ENCODE assay signal across 19 mouse cellular contexts in genomic region chr17:83136267-83136666, GRCm38 (mm10).
A peak's percentile ranks its signal among the peaks of the same experiment; 100 is the strongest.
DNase-seq lines count a peak whose midpoint lies in the region; ATAC-seq lines count a peak whose summit lies in the region.
"Had no signal": no experiment of that assay in that cellular context is flagged by ENCODE, and none has a peak within 500 bp of the region (broad histone marks: within the 10 kb centered on the region; RNA-seq: fewer than 3 reads in every experiment).

No protein-coding gene starts in this region.

- H3K36me3 ChIP-seq in kidney, embryonic 15.5 days = no peaks in the 10 kb centered on the region
- no peaks in the 10 kb centered on the region for H3K36me3 ChIP-seq in midbrain, embryonic 12.5 days
- H3K36me3 ChIP-seq in midbrain, embryonic 16.5 days (ENCODE audit: control insufficient read depth, insufficient read depth, low read length) = no peaks in the 10 kb centered on the region
- H3K36me3 ChIP-seq in neural tube, embryonic 13.5 days = no peaks in the 10 kb centered on the region
- H3K36me3 ChIP-seq: embryonic facial prominence, embryonic 15.5 days; forebrain, embryonic 10.5 days; heart, embryonic 12.5 days had no signal

- peak overlapping the region; percentile 68 for H3K27ac ChIP-seq in kidney, embryonic 15.5 days
- H3K27ac ChIP-seq in midbrain, embryonic 12.5 days (replicated peaks) = no peak overlapping the region; the same call in 1 of the 2 replicates
- H3K27ac ChIP-seq in midbrain, embryonic 16.5 days (ENCODE audit: low read length) = no peak overlapping the region
- peak overlapping the region; percentile 6; the same call in 1 of the 2 replicates for H3K27ac ChIP-seq in neural tube, embryonic 13.5 days (replicated peaks)
- H3K27ac ChIP-seq: embryonic facial prominence, embryonic 15.5 days; forebrain, embryonic 10.5 days; gastrocnemius, adult 2 months had no signal

- ATAC-seq in kidney, embryonic 15.5 days (replicated peaks; ENCODE audit: low FRiP score) = no peak
- peak; percentile 27; the same call in 1 of the 2 replicates for ATAC-seq in midbrain, embryonic 12.5 days (ENCODE audit: low FRiP score, low read depth)
- ATAC-seq in midbrain, embryonic 16.5 days = no peak
- no peak for ATAC-seq in neural tube, embryonic 13.5 days (ENCODE audit: low read depth)
- ATAC-seq: forebrain, embryonic 14.5 days had no signal

- WGBS in kidney, embryonic 15.5 days = 39% methylated on average over 5 of the region's 5 CpGs
- 40% methylated on average over 5 of the region's 5 CpGs for WGBS in midbrain, embryonic 12.5 days
- WGBS in midbrain, embryonic 16.5 days = 22% methylated on average over 5 of the region's 5 CpGs
- 14% methylated on average over 5 of the region's 5 CpGs for WGBS in neural tube, embryonic 13.5 days

- no peaks in the 10 kb centered on the region for H3K27me3 ChIP-seq in kidney, embryonic 15.5 days
- H3K27me3 ChIP-seq in midbrain, embryonic 12.5 days = peaks cover 16% of the 10 kb centered on the region
- no peaks in the 10 kb centered on the region for H3K27me3 ChIP-seq in midbrain, embryonic 16.5 days (ENCODE audit: control insufficient read depth, insufficient read depth, low read depth, low read length)
- no peaks in the 10 kb centered on the region; the same call in 1 of the 2 replicates for H3K27me3 ChIP-seq in neural tube, embryonic 13.5 days

- H3K4me3 ChIP-seq in kidney, embryonic 15.5 days (replicated peaks) = no peak overlapping the region
- no peak overlapping the region for H3K4me3 ChIP-seq in midbrain, embryonic 12.5 days
- no peak overlapping the region for H3K4me3 ChIP-seq in midbrain, embryonic 16.5 days (ENCODE audit: low read depth, low read length)
- no peak overlapping the region for H3K4me3 ChIP-seq in neural tube, embryonic 13.5 days
- H3K4me3 ChIP-seq: embryonic facial prominence, embryonic 15.5 days; erythroblast, embryonic 14.5 days; forebrain, embryonic 10.5 days; gastrocnemius, adult 2 months; heart, embryonic 12.5 days had no signal

- no peak overlapping the region for H3K9ac ChIP-seq in kidney, embryonic 15.5 days
- H3K9ac ChIP-seq in midbrain, embryonic 12.5 days (replicated peaks) = no peak overlapping the region
- no peak overlapping the region for H3K9ac ChIP-seq in midbrain, embryonic 16.5 days (ENCODE audit: low read depth, low read length)
- H3K9ac ChIP-seq in neural tube, embryonic 13.5 days = no peak overlapping the region
- H3K9ac ChIP-seq: embryonic facial prominence, embryonic 15.5 days; heart, embryonic 12.5 days had no signal

- DNase-seq in kidney, postnatal 4 days = no peak
- no peak for DNase-seq in neural tube, embryonic 10.5 days (ENCODE audit: extremely low spot score, low spot score)
- no peak for DNase-seq in right cerebral cortex, postnatal 10 days (ENCODE audit: low spot score in 2 of 2)
- DNase-seq: adrenal gland, adult 2 months; adrenal gland, postnatal 25 days; cerebellum, adult 11 months; cerebellum, adult 8-10 months; cerebellum, postnatal 14 days; gastrocnemius, adult 2 months; gastrocnemius, postnatal 25 days had no signal

- H3K4me2 ChIP-seq in kidney, embryonic 15.5 days = no peak overlapping the region
- H3K4me2 ChIP-seq in midbrain, embryonic 12.5 days (replicated peaks) = no peak overlapping the region
- H3K4me2 ChIP-seq in midbrain, embryonic 16.5 days (ENCODE audit: low read length) = no peak overlapping the region
- H3K4me2 ChIP-seq in neural tube, embryonic 13.5 days = no peak overlapping the region
- H3K4me2 ChIP-seq: embryonic facial prominence, embryonic 15.5 days; heart, embryonic 12.5 days had no signal

- peaks cover 58% of the 10 kb centered on the region for H3K4me1 ChIP-seq in kidney, embryonic 15.5 days
- peaks cover 10% of the 10 kb centered on the region for H3K4me1 ChIP-seq in midbrain, embryonic 12.5 days
- peaks cover 18% of the 10 kb centered on the region for H3K4me1 ChIP-seq in midbrain, embryonic 16.5 days (ENCODE audit: control insufficient read depth, insufficient read depth, low read length)
- H3K4me1 ChIP-seq in neural tube, embryonic 13.5 days (replicated peaks) = peaks cover 47% of the 10 kb centered on the region

- H3K9me3 ChIP-seq in kidney, embryonic 15.5 days (replicated peaks) = no peaks in the 10 kb centered on the region
- no peaks in the 10 kb centered on the region for H3K9me3 ChIP-seq in midbrain, embryonic 12.5 days
- no peaks in the 10 kb centered on the region for H3K9me3 ChIP-seq in midbrain, embryonic 16.5 days (replicated peaks; ENCODE audit: control insufficient read depth, low read length, poor library complexity, severe bottlenecking)
- no peaks in the 10 kb centered on the region for H3K9me3 ChIP-seq in neural tube, embryonic 13.5 days
- H3K9me3 ChIP-seq: embryonic facial prominence, embryonic 15.5 days; forebrain, embryonic 10.5 days; heart, embryonic 12.5 days had no signal

Comparison
In these comparisons a context has a peak if more than half of its experiments do, and no peak if none do; other contexts are left out.
1. H3K27ac ChIP-seq: peak in kidney, embryonic 15.5 days (single experiment) and neural tube, embryonic 13.5 days (single experiment); none in midbrain, embryonic 12.5 days (single experiment) and midbrain, embryonic 16.5 days (single experiment).